Mouse (Mus musculus): Measurements from ENCODE around the gene C2cd2.
"Not testable (repeated sequence)": the region's sequence is repeated elsewhere in the genome, so short reads cannot be mapped to it uniquely, and the experiment has no call there.

The C2cd2 gene

GRCm38 (mm10) chr16:97962151-97962948 is at the start of gene C2cd2, which contains the start of gene Zbtb21:
C2cd2 (minus strand) TSS chr16:97962598.
Zbtb21 (minus strand) TSS chr16:97962622.
- peak; percentile 98 for DNase-seq (ENCODE audit: low read depth, low spot score)

- DNase-seq (ENCODE audit: low read depth, low spot score), result not testable (repeated sequence)
Observed at GRCm38 (mm10) chr16:97997383-97997731, 35.0 kb upstream of the C2cd2 start.

- DNase-seq (ENCODE audit: low read depth, low spot score), result peak; percentile 56
Observed at GRCm38 (mm10) chr16:97996616-97997382, 34.4 kb upstream of the C2cd2 start, which contains the start of gene B230307C23Rik. B230307C23Rik (plus strand) TSS chr16:97997315.

GRCm38 (mm10) chr16:97995849-97996615 is 33.6 kb upstream of the C2cd2 start:
- no peak for DNase-seq (ENCODE audit: low read depth, low spot score)

GRCm38 (mm10) chr16:97992477-97992876 is 30.1 kb upstream of the C2cd2 start:
- DNase-seq (ENCODE audit: low read depth, low spot score), result not testable (repeated sequence)

- DNase-seq (ENCODE audit: low read depth, low spot score), result no peak
Observed at GRCm38 (mm10) chr16:97991517-97991916, 29.1 kb upstream of the C2cd2 start.

- DNase-seq (ENCODE audit: low read depth, low spot score), result no peak
Observed at GRCm38 (mm10) chr16:97984589-97984988, 22.2 kb upstream of the C2cd2 start.

- no peak for DNase-seq (ENCODE audit: low read depth, low spot score)
Observed at GRCm38 (mm10) chr16:97981362-97981761, 19.0 kb upstream of the C2cd2 start.

- DNase-seq (ENCODE audit: low read depth, low spot score), result no peak
Observed at GRCm38 (mm10) chr16:97977722-97978121, 15.3 kb upstream of the C2cd2 start.

GRCm38 (mm10) chr16:97977277-97977676 is 14.9 kb upstream of the C2cd2 start:
- no peak for DNase-seq (ENCODE audit: low read depth, low spot score)

- DNase-seq (ENCODE audit: low read depth, low spot score), result no peak
Observed at GRCm38 (mm10) chr16:97963956-97964540, 1.6 kb upstream of the C2cd2 start.

GRCm38 (mm10) chr16:97961381-97962150 is 832 bp downstream of the C2cd2 start:
- DNase-seq (ENCODE audit: low read depth, low spot score), result no peak

GRCm38 (mm10) chr16:97960348-97960747 is 2.0 kb downstream of the C2cd2 start:
- no peak for DNase-seq (ENCODE audit: low read depth, low spot score)

GRCm38 (mm10) chr16:97958401-97958973 is 3.9 kb downstream of the C2cd2 start:
- DNase-seq (ENCODE audit: low read depth, low spot score), result no peak

- no peak for DNase-seq (ENCODE audit: low read depth, low spot score)
Observed at GRCm38 (mm10) chr16:97957626-97958025, 4.8 kb downstream of the C2cd2 start.

- DNase-seq (ENCODE audit: low read depth, low spot score), result no peak
Observed at GRCm38 (mm10) chr16:97956011-97956410, 6.4 kb downstream of the C2cd2 start.

- DNase-seq (ENCODE audit: low read depth, low spot score), result no peak
Observed at GRCm38 (mm10) chr16:97953300-97953699, 9.1 kb downstream of the C2cd2 start.

- no peak for DNase-seq (ENCODE audit: low read depth, low spot score)
Observed at GRCm38 (mm10) chr16:97952801-97953200, 9.6 kb downstream of the C2cd2 start.

- no peak for DNase-seq (ENCODE audit: low read depth, low spot score)
Observed at GRCm38 (mm10) chr16:97952371-97952770, 10.0 kb downstream of the C2cd2 start.

GRCm38 (mm10) chr16:97950061-97950460 is 12.3 kb downstream of the C2cd2 start:
- no peak for DNase-seq (ENCODE audit: low read depth, low spot score)
